Mouse (Mus musculus): Measurements from ENCODE around the gene Bckdk.

The Bckdk gene

DNA sequence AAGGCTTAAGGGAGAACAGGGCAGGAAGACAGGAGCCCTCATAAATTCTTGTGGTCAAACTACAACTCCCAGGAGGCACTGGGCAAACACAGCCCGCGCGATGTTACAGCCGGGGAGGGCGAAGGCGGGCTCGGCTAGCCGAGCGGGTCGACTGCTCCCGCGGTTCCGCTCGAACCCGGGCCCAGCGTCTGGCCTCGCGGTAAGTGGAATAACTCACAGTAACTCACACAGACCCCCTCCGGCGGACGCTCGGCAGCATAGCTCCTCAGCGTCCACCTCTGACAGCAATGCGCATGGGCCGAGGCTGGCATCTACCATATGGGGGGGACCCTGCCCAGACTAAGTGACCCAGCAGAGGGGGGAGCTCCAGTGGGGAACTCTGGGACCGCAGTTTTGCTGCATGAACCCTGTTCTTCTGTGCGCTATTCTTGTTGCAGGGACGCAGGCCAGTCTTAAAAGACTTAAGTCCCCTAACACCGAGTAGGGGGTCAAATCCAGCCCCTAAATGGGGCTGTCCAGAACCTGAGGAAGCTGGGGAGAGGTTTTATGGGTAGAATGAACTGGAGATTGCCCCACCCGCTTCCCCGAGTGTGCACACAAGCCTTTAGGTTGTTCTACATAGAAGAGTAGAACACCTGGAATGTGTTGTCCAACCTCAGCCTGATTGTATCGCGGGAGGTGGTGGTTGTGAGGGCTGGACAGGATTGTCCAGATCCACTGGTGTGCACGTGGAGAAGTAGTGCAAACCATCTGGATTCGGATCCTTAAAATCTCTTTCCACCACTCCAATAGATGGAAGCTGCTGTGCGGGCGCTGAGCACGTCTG, at the start of gene Bckdk:
Gene Bckdk, plus strand, starts transcription at position 112 of the 826 bp plus-strand sequence.
- in situ Hi-C loops (cut with MboI) = no loop called here

- in situ Hi-C loops (cut with MboI) = no loop called here
Observed at GRCm38 (mm10) chr7:127858258-127858657, 45.6 kb upstream of the Bckdk start.

GRCm38 (mm10) chr7:127866434-127866833, 37.4 kb upstream of the Bckdk start:
- in situ Hi-C loops (cut with MboI) = no loop called here

GRCm38 (mm10) chr7:127867641-127868040, 36.2 kb upstream of the Bckdk start:
- in situ Hi-C loops (cut with MboI) = no loop called here

DNA sequence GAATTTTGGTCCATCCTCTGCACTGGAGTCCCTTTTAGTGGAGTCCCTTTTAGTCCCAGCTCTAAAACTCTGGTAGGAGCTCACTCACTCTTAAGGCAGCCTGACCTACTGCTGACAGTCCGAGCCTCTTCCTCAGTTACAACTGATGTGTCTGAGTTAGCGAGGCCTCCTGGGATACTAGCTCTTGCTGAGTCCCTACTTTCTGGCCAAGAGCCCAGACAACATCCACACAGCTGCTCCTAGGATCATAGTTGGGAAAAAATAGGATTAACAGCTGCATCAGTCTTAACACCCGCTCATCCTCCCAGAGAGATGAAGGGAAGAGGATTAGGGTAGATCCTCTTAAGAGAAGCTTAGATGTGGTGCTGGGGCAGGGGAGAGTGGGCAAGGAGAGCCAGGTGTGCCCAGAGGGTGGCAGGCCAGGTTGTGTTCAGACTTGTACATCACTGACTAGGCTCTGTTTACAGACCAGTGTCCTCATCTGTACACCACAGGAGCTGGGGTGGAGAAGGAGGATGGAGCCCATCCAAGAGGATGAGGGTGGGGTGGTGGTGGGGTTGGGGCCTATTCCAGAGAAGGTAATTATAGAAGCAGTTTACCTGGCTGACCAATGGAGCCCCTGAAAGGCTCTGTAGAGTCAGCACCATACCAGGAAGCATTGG, 34.6 kb upstream of the Bckdk start:
- in situ Hi-C loops (cut with MboI) = no loop called here

- in situ Hi-C loops (cut with MboI) = no loop called here
Observed at GRCm38 (mm10) chr7:127870136-127870821, 33.6 kb upstream of the Bckdk start.

- in situ Hi-C loops (cut with MboI) = no loop called here
Observed at GRCm38 (mm10) chr7:127874812-127875626, 28.9 kb upstream of the Bckdk start.

- in situ Hi-C loops (cut with MboI) = no loop called here
Observed at GRCm38 (mm10) chr7:127875627-127876001, 28.3 kb upstream of the Bckdk start.

GRCm38 (mm10) chr7:127876041-127876466, 27.8 kb upstream of the Bckdk start, which contains the start of gene Zfp646:
Gene Zfp646, plus strand, starts transcription at chr7:127876221.
- in situ Hi-C loops (cut with MboI) = no loop called here

DNA sequence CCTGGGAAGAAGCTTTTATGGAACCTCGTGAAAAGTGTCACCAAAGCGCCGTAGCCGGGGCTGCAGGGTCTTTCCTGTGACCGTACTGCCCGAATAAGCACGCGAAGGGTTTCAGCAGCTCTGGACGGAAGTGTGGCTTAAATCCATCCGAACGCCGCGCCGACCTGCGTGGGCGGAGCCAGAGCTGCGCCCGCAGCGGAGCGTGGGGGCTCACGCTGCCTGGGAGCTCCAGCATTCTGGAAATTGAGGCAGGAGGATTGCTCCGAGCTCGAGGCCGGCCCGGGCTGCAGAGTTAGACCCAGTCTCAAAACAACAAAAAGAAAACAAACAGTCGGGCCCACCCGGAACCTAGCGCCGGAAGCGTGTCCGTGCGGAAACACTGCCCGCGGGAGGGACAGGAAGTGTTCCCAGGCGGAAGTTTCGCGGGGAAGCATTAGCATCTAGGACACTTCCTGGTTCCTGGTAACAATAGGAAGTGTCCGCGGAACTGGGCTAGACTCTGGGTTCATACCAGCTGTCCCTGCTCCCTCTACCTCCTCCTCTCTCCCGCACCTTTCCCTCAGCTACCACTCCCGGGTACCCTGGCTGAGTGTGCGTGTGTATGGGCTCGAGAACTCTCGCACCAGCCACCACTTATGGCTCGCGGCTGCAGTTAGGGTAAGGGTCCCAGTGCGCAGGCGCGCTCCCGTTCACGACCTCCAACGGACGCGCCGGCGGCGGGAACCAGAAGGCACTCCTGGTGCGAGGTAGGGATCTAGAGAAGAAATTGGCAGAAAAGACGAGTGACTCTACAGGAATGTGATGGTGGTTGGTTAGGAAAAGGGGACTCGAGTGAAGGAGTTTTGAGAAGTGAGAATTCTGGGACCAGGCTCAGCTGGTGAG, 27.2 kb upstream of the Bckdk start, which contains the start of gene Zfp668:
Gene Zfp668, minus strand, starts transcription at position 362 of the 882 bp plus-strand sequence.
- in situ Hi-C loops (cut with MboI) = no loop called here

GRCm38 (mm10) chr7:127879301-127879700, 24.6 kb upstream of the Bckdk start:
- in situ Hi-C loops (cut with MboI) = no loop called here

- in situ Hi-C loops (cut with MboI) = no loop called here
Observed at GRCm38 (mm10) chr7:127880431-127880830, 23.5 kb upstream of the Bckdk start.

- in situ Hi-C loops (cut with MboI) = no loop called here
Observed at GRCm38 (mm10) chr7:127885951-127886350, 17.9 kb upstream of the Bckdk start.

- in situ Hi-C loops (cut with MboI) = no loop called here
Observed at GRCm38 (mm10) chr7:127886551-127886950, 17.3 kb upstream of the Bckdk start.

- in situ Hi-C loops (cut with MboI) = no loop called here
Observed at GRCm38 (mm10) chr7:127887191-127887590, 16.7 kb upstream of the Bckdk start.

- in situ Hi-C loops (cut with MboI) = no loop called here
Observed at GRCm38 (mm10) chr7:127887781-127888180, 16.1 kb upstream of the Bckdk start.

DNA sequence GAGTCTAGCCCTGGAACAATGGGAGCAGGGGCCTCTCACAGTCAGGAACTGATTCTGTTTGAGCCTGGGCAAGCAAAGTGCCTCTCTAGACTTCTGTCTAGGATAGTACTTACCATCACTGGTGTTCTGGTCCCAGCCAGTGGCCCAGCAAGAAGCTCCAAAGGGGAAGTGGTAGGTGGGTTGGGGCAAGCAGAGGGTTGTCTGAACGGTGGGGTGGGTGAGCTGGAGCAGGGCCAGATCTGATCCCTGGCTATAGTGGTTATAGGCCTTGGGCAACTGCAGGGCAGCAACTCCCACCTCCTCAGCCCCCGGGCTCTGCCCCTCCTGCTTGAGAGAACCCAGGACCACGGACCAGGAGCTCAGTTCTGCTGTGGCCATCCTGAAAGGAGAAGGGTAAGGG, 15.1 kb upstream of the Bckdk start:
- in situ Hi-C loops (cut with MboI) = no loop called here

DNA sequence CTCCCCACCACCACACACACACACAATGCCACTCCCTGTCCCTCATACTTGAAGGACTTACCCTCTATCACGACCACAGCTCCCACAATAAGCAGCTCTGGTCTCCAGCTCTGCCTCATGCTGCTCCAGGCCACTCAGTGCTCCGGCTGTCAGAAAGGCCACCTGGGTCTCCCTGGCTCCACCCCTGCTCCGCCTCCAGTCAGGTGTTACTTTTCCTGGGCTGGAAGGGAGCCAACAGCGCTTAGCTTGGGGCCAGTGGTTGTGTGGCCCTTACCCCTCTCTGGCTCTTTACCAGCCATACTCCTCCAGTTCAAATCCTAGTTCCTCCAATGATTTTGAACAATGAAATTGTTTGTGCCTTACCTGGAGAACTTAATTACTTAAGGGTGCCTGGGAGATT, 13.1 kb upstream of the Bckdk start, which contains the start of gene Prss53:
Gene Prss53, minus strand, starts transcription at position 173 of the 400 bp plus-strand sequence.
- in situ Hi-C loops (cut with MboI) = no loop called here

DNA sequence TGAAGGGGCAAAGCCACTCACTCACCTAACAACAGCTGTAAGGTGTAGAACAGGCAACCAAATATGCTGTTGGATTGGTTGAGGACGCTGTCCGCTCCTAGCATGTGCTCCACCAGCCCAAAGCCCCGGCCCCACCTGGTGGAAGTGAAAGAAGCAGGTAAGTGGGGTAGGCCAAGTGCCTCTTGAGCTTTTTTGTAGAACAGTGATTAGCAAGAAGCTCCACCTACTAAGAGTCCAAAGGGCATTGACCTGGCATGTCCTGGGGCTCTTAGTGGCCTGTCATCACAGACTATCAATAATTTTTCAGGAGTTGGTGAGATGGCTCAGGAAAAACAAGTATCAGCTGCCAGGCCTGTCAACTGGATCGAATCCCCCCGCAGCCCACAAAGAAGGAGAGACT, 9.4 kb upstream of the Bckdk start:
- in situ Hi-C loops (cut with MboI) = no loop called here

DNA sequence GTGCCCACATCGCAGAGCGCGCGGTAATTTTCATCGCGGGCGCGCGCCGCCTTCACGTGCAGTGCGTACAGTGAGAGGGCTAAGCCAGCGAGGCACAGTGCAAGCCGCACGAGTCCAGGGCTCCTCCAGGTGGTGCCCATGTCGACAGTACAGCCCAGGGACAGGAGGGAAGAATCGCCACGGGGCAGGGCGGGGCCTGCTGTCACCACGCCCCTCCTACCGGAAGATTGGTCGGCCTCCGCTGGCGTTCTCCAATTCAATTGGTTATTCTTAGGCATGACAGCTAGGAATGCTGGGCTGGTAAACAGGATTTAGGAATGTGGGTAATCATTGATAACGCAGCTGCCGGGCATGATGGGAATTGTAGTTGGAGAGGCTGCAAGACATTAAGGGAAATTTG, 8.4 kb upstream of the Bckdk start, which contains the start of the genes Gm21974 and Vkorc1:
Gene Gm21974, minus strand, starts transcription at position 13 of the 400 bp plus-strand sequence.
Gene Vkorc1, minus strand, starts transcription at position 176 of the 400 bp plus-strand sequence.
- in situ Hi-C loops (cut with MboI) = no loop called here
